Mouse (Mus musculus): ENCODE results near the gene Pld4.

Pld4 gene

GRCm38 (mm10) chr12:112738281-112739022 is 22.0 kb upstream of the Pld4 start:
- no peak for DNase-seq (ENCODE audit: low read depth, low spot score)

- no peak for DNase-seq (ENCODE audit: low read depth, low spot score)
Observed at GRCm38 (mm10) chr12:112739023-112739568, 21.4 kb upstream of the Pld4 start.

GRCm38 (mm10) chr12:112742768-112743167 is 17.7 kb upstream of the Pld4 start:
- DNase-seq (ENCODE audit: low read depth, low spot score), result no peak

GRCm38 (mm10) chr12:112743168-112743975 is 17.1 kb upstream of the Pld4 start:
- no peak for DNase-seq (ENCODE audit: low read depth, low spot score)

GRCm38 (mm10) chr12:112744211-112744610 is 16.2 kb upstream of the Pld4 start:
- DNase-seq (ENCODE audit: low read depth, low spot score), result no peak

GRCm38 (mm10) chr12:112744891-112745580 is 15.4 kb upstream of the Pld4 start:
- DNase-seq (ENCODE audit: low read depth, low spot score), result no peak

- DNase-seq (ENCODE audit: low read depth, low spot score), result no peak
Observed at GRCm38 (mm10) chr12:112745716-112746115, 14.7 kb upstream of the Pld4 start.

GRCm38 (mm10) chr12:112746461-112746807 is 14.0 kb upstream of the Pld4 start:
- no peak for DNase-seq (ENCODE audit: low read depth, low spot score)

GRCm38 (mm10) chr12:112746808-112747605 is 13.4 kb upstream of the Pld4 start:
- DNase-seq (ENCODE audit: low read depth, low spot score), result no peak

GRCm38 (mm10) chr12:112747606-112747970 is 12.9 kb upstream of the Pld4 start:
- no peak for DNase-seq (ENCODE audit: low read depth, low spot score)

GRCm38 (mm10) chr12:112750976-112751375 is 9.5 kb upstream of the Pld4 start:
- DNase-seq (ENCODE audit: low read depth, low spot score), result no peak

GRCm38 (mm10) chr12:112752399-112752798 is 8.1 kb upstream of the Pld4 start:
- no peak for DNase-seq (ENCODE audit: low read depth, low spot score)

GRCm38 (mm10) chr12:112755900-112756299 is 4.6 kb upstream of the Pld4 start:
- no peak for DNase-seq (ENCODE audit: low read depth, low spot score)

GRCm38 (mm10) chr12:112757896-112758295 is 2.6 kb upstream of the Pld4 start:
- DNase-seq (ENCODE audit: low read depth, low spot score), result no peak

GRCm38 (mm10) chr12:112759471-112759870 is 984 bp upstream of the Pld4 start:
- no peak for DNase-seq (ENCODE audit: low read depth, low spot score)

- DNase-seq (ENCODE audit: low read depth, low spot score), result no peak
Observed at GRCm38 (mm10) chr12:112761411-112761810, 956 bp downstream of the Pld4 start.

- no peak for DNase-seq (ENCODE audit: low read depth, low spot score)
Observed at GRCm38 (mm10) chr12:112762018-112762417, 1.6 kb downstream of the Pld4 start.

- DNase-seq (ENCODE audit: low read depth, low spot score), result no peak
Observed at GRCm38 (mm10) chr12:112763176-112763575, 2.7 kb downstream of the Pld4 start.

- no peak for DNase-seq (ENCODE audit: low read depth, low spot score)
Observed at GRCm38 (mm10) chr12:112764141-112764540, 3.7 kb downstream of the Pld4 start.

GRCm38 (mm10) chr12:112764991-112765390 is 4.5 kb downstream of the Pld4 start:
- DNase-seq (ENCODE audit: low read depth, low spot score), result no peak

- no peak for DNase-seq (ENCODE audit: low read depth, low spot score)
Observed at GRCm38 (mm10) chr12:112766586-112766985, 6.1 kb downstream of the Pld4 start.

Data from c-Kit-negative CD71-positive TER-119-positive erythroid progenitor cells, embryonic 14.5 days (primary cell).